Mouse (Mus musculus) MEL (cell line): ENCODE measurements around the gene Ring1. TPM values are rescaled to one million over a fixed set of nuclear protein-coding genes. Genes with fewer than 3 reads are reported as not detected.
A peak's percentile ranks its signal among the peaks of the same experiment; 100 is the strongest.

Source experiments
- DNase-seq: peaks from one replicate; pipeline ENCODE4 v3.0.0; 2011; ENCODE audit warnings: low read depth, low spot score
- H3K27ac ChIP-seq: 2 replicates; pipeline ENCODE4 v1.5.1; 2012; ENCODE audit warnings: low read depth, mild to moderate bottlenecking, control low read depth, low read length, moderate library complexity; ENCODE audit not compliant: control insufficient read depth
- H3K27me3 ChIP-seq, 2 experiments: fragments of 150-350 bp in 1 of 2; sonication (generic) in 1 of 2; 2 replicates each; pipeline ENCODE4 v1.6.1; 2012; ENCODE audit warnings: low read length in 2 of 2, mild to moderate bottlenecking in 2 of 2, improper control_type of control experiment in 1 of 2, moderate library complexity in 1 of 2; ENCODE audit not compliant: insufficient read depth in 2 of 2, control insufficient read depth in 1 of 2
- H3K36me3 ChIP-seq, 2 experiments: 2 replicates each; pipeline ENCODE4 v1.6.1; 2012 to 2014; ENCODE audit warnings: low read length in 2 of 2, improper control_type of control experiment in 1 of 2, inconsistent platforms in 1 of 2, mild to moderate bottlenecking in 1 of 2; ENCODE audit not compliant: insufficient read depth in 2 of 2, control insufficient read depth in 1 of 2
- H3K4me1 ChIP-seq, 2 experiments: fragments of 150-350 bp in 1 of 2; sonication (generic) in 1 of 2; 2 replicates each; pipeline ENCODE4 v1.6.1; 2012; ENCODE audit warnings: low read length in 2 of 2, improper control_type of control experiment in 1 of 2, mild to moderate bottlenecking in 1 of 2; ENCODE audit not compliant: insufficient read depth in 2 of 2, control insufficient read depth in 1 of 2
- H3K4me3 ChIP-seq, 2 experiments: fragments of 150-350 bp in 1 of 2; sonication (generic) in 1 of 2; 2 replicates each; pipeline ENCODE4 v1.5.1; 2012; ENCODE audit warnings: low read depth in 2 of 2, low read length in 2 of 2, mild to moderate bottlenecking in 2 of 2, moderate library complexity in 2 of 2, control low read depth in 1 of 2, improper control_type of control experiment in 1 of 2; ENCODE audit not compliant: control insufficient read depth in 1 of 2, insufficient read depth in 1 of 2
- H3K79me2 ChIP-seq: 2 replicates; pipeline ENCODE4 v1.6.1; 2012; ENCODE audit warnings: mild to moderate bottlenecking, low read length, moderate library complexity; ENCODE audit not compliant: control insufficient read depth, poor library complexity, insufficient read depth
- H3K9ac ChIP-seq: 2 replicates; pipeline ENCODE4 v1.6.1; 2012; ENCODE audit warnings: low read depth, mild to moderate bottlenecking, control low read depth, low read length, moderate library complexity; ENCODE audit not compliant: control insufficient read depth, poor library complexity, severe bottlenecking
- H3K9me3 ChIP-seq: fragments of 150-350 bp; sonication (generic); replicated peaks from 2 replicates; pipeline ENCODE4 v1.6.1; 2012; ENCODE audit warnings: mild to moderate bottlenecking, low read length, improper control_type of control experiment, moderate library complexity; ENCODE audit not compliant: insufficient read depth
- BHLHE40 ChIP-seq: IDR thresholded peaks from 2 replicates; pipeline ENCODE4 v1.6.1; 2012; ENCODE audit warnings: low read depth, mild to moderate bottlenecking, inconsistent platforms, low read length, improper control_type of control experiment, borderline replicate concordance
- CHD1 ChIP-seq: IDR thresholded peaks from 2 replicates; pipeline ENCODE4 v1.6.1; 2012; ENCODE audit warnings: low read depth, mild to moderate bottlenecking, inconsistent platforms, low read length, improper control_type of control experiment
- CHD2 ChIP-seq: IDR thresholded peaks from 2 replicates; pipeline ENCODE4 v1.6.1; 2011; ENCODE audit warnings: low read length, improper control_type of control experiment
- E2F4 ChIP-seq: IDR thresholded peaks from 2 replicates; pipeline ENCODE4 v1.6.1; 2011; ENCODE audit warnings: low read depth, low read length, improper control_type of control experiment, borderline replicate concordance
- EP300 ChIP-seq, 2 experiments: IDR thresholded peaks; 2 replicates each; pipeline ENCODE4 v1.6.1; 2011; ENCODE audit warnings: improper control_type of control experiment in 2 of 2, low read length in 2 of 2, low read depth in 1 of 2, mild to moderate bottlenecking in 1 of 2
- ETS1 ChIP-seq: IDR thresholded peaks from 2 replicates; pipeline ENCODE4 v1.6.1; 2012; ENCODE audit warnings: low read depth, mild to moderate bottlenecking, inconsistent platforms, low read length, improper control_type of control experiment, moderate library complexity
- GATA1 ChIP-seq: IDR thresholded peaks from 2 replicates; pipeline ENCODE4 v1.6.1; 2011; ENCODE audit warnings: low read depth, low read length, improper control_type of control experiment
- HCFC1 ChIP-seq: IDR thresholded peaks from 2 replicates; pipeline ENCODE4 v1.6.1; 2012; ENCODE audit warnings: low read depth, mild to moderate bottlenecking, inconsistent platforms, low read length, improper control_type of control experiment, moderate library complexity
- JUND ChIP-seq: IDR thresholded peaks from 2 replicates; pipeline ENCODE4 v1.6.1; 2011; ENCODE audit warnings: low read depth, mild to moderate bottlenecking, improper control_type of control experiment, low read length
- MAX ChIP-seq: IDR thresholded peaks from 2 replicates; pipeline ENCODE4 v1.6.1; 2011; ENCODE audit warnings: low read length, improper control_type of control experiment
- MAZ ChIP-seq: IDR thresholded peaks from 2 replicates; pipeline ENCODE4 v1.6.1; 2012; ENCODE audit warnings: low read depth, mild to moderate bottlenecking, inconsistent platforms, low read length, improper control_type of control experiment
- MYB ChIP-seq: IDR thresholded peaks from 2 replicates; pipeline ENCODE4 v1.6.1; 2011; ENCODE audit warnings: mild to moderate bottlenecking, low read depth, low read length, improper control_type of control experiment
- POLR2AphosphoS2 ChIP-seq: IDR thresholded peaks from 2 replicates; pipeline ENCODE4 v1.6.1; 2011; ENCODE audit warnings: low read length, improper control_type of control experiment
- RAD21 ChIP-seq: IDR thresholded peaks from 2 replicates; pipeline ENCODE4 v1.6.1; 2011; ENCODE audit warnings: mild to moderate bottlenecking, low read depth, low read length, improper control_type of control experiment
- SIN3A ChIP-seq: IDR thresholded peaks from 2 replicates; pipeline ENCODE4 v1.6.1; 2012; ENCODE audit warnings: low read length, improper control_type of control experiment, inconsistent platforms
- TAL1 ChIP-seq: IDR thresholded peaks from 2 replicates; pipeline ENCODE4 v1.6.1; 2012; ENCODE audit warnings: mild to moderate bottlenecking, inconsistent platforms, low read length, moderate library complexity, mixed read lengths
- TCF12 ChIP-seq: IDR thresholded peaks from 2 replicates; pipeline ENCODE4 v1.6.1; 2014; ENCODE audit warnings: low read depth, mild to moderate bottlenecking, inconsistent platforms, low read length, improper control_type of control experiment, moderate library complexity
- UBTF ChIP-seq: IDR thresholded peaks from 2 replicates; pipeline ENCODE4 v1.6.1; 2012; ENCODE audit warnings: low read depth, mild to moderate bottlenecking, inconsistent platforms, low read length, improper control_type of control experiment, moderate library complexity, borderline replicate concordance; ENCODE audit not compliant: insufficient read depth
- USF1 ChIP-seq: IDR thresholded peaks from 2 replicates; pipeline ENCODE4 v1.6.1; 2014; ENCODE audit warnings: low read depth, mild to moderate bottlenecking, inconsistent platforms, low read length, improper control_type of control experiment, moderate library complexity
- USF2 ChIP-seq, 2 experiments: IDR thresholded peaks; 2 replicates each; pipeline ENCODE4 v1.6.1; 2011 to 2012; ENCODE audit warnings: improper control_type of control experiment in 2 of 2, low read length in 2 of 2, borderline replicate concordance in 1 of 2, inconsistent platforms in 1 of 2, low read depth in 1 of 2, mild to moderate bottlenecking in 1 of 2; ENCODE audit not compliant: insufficient read depth in 1 of 2
- ZC3H11A ChIP-seq: IDR thresholded peaks from 2 replicates; pipeline ENCODE4 v1.6.1; 2012; ENCODE audit warnings: low read depth, mild to moderate bottlenecking, inconsistent platforms, low read length, improper control_type of control experiment
- ZKSCAN1 ChIP-seq: IDR thresholded peaks from 2 replicates; pipeline ENCODE4 v1.6.1; 2012; ENCODE audit warnings: low read depth, mild to moderate bottlenecking, inconsistent platforms, low read length, improper control_type of control experiment, moderate library complexity
- polyA plus RNA-seq, 2 experiments: library from polyadenylated mRNA; stranded (reverse) in 1 of 2; unstranded in 1 of 2; fragments of >175 nt in 1 of 2; fragments of >200 nt in 1 of 2; gene quantifications; 2 replicates each; pipeline versions ENCODE4 v1.2.1 to v1.2.4; 2012; ENCODE audit warnings: low replicate concordance in 2 of 2, low read depth in 1 of 2; ENCODE audit not compliant: insufficient read length in 2 of 2, insufficient read depth in 1 of 2, missing spikeins in 1 of 2
- total RNA-seq: library from RNA; depleted of rRNA; stranded (reverse); fragments of 300-350 nt; gene quantifications from 2 replicates; pipeline ENCODE4 v1.2.3, GENCODE M21; 2012

Gene Ring1
- total and polyA plus RNA-seq, 3 experiments, result 18.3 to 28.4 TPM; not detected in 1

GRCm38 (mm10) chr17:34021539-34022413, 2.7 kb downstream of the Ring1 start:
- no peak for TF ChIP-seq MAX
- TF ChIP-seq MYB, result no peak
- no peak for TF ChIP-seq USF2 (IDR thresholded peaks at IDR 0.05; ENCODE audit: borderline replicate concordance in 1 of 2, insufficient read depth in 1 of 2, low read depth in 1 of 2, low read length in 2 of 2)
- no peak for TF ChIP-seq GATA1
- no peak for TF ChIP-seq ZC3H11A
- Histone ChIP-seq H3K27ac (no peak overlapping the region), H3K9me3 (no peaks in the 10 kb centered on the region), H3K79me2 (peaks cover 12% of the 10 kb centered on the region), H3K4me3 (no peak overlapping the region), H3K4me1 (peaks cover 0 to 12% of the 10 kb centered on the region in 2 experiments; a peak in 1 of 4 replicates), H3K9ac (no peak overlapping the region), H3K36me3 (peaks cover 0 to 7% of the 10 kb centered on the region in 2 experiments; a peak in 2 of 4 replicates), H3K27me3 (no peaks in the 10 kb centered on the region)
- peak; percentile 5 for DNase-seq

- Histone ChIP-seq H3K9ac (no peak overlapping the region), H3K4me1 (no peaks in the 10 kb centered on the region), H3K36me3 (no peaks in the 10 kb centered on the region), H3K27me3 (no peaks in the 10 kb centered on the region), H3K4me3 (no peak overlapping the region), H3K27ac (no peak overlapping the region), H3K79me2 (no peaks in the 10 kb centered on the region), H3K9me3 (no peaks in the 10 kb centered on the region)
- no peak for TF ChIP-seq RAD21
- no peak for TF ChIP-seq JUND
- no peak for TF ChIP-seq ETS1
- no peak for TF ChIP-seq EP300 (IDR thresholded peaks at IDR 0.05; ENCODE audit: low read depth in 1 of 2, low read length in 2 of 2)
- no peak for TF ChIP-seq UBTF
- no peak for TF ChIP-seq CHD1
- TF ChIP-seq USF1, result no peak
- no peak for TF ChIP-seq MAX
- no peak for TF ChIP-seq MAZ
- no peak for TF ChIP-seq ZKSCAN1
- no peak for TF ChIP-seq TCF12
- no peak for TF ChIP-seq TAL1
- no peak for TF ChIP-seq POLR2AphosphoS2
- no peak for TF ChIP-seq E2F4
- TF ChIP-seq HCFC1, result no peak
- TF ChIP-seq SIN3A, result no peak
- no peak for TF ChIP-seq BHLHE40
- no peak for TF ChIP-seq ZC3H11A
- TF ChIP-seq GATA1, result no peak
- no peak for TF ChIP-seq CHD2
- no peak for DNase-seq
Observed at GRCm38 (mm10) chr17:34013436-34013835, 11.0 kb downstream of the Ring1 start.
